Mouse (Mus musculus): ENCODE data around the gene Rprm. TPM values are rescaled to one million over a fixed set of nuclear protein-coding genes. Genes with fewer than 3 reads are reported as not detected.

The Rprm gene
- total RNA-seq (2021) = under 1 TPM in 1 of 2 experiments, not detected in 1; 0.69 TPM
- long read RNA-seq, experiment 1, partial matches to known transcripts = 0 of 1 reads
- long read RNA-seq, experiment 1, other reads (novel, unspliced or antisense) = 0 of 1 reads
- long read RNA-seq, experiment 2 = 0 reads

DNA sequence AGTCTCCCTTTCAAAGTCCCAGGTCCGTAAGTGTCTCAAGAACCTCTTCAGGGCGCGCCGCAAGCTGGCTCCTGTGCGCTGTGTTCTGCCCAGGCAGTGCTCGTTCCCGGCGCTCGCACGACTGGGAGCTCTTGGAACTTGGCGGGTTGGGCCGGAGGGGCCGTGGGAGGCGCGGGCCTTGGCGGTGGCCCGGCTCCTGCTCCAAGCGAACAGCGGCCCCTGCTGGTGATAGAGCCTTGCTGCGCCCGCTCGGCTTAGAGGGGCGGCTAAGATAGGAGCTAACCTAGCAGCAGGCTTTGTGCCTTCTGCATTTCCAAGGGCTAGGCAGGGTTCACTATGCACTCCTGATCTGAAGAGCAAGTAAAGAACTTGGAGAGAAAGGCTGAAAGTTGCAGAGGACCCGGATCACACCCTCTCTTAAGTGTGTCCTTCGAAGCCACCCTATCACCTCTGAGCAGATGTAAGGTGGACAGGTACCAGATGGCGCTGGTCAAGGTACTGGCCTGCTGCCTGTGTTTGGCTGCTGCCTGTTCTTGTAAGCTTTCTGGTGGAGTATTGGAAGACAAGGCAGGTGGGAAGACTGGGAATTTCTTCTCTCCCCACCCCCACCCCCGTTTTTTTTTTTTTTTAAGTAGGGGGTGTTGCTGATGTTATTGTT lies at the start of gene Rprm:
Gene Rprm, minus strand, starts transcription at position 123 of the 658 bp plus-strand sequence.
- DNase-seq = peak; percentile 89 to 92

DNA sequence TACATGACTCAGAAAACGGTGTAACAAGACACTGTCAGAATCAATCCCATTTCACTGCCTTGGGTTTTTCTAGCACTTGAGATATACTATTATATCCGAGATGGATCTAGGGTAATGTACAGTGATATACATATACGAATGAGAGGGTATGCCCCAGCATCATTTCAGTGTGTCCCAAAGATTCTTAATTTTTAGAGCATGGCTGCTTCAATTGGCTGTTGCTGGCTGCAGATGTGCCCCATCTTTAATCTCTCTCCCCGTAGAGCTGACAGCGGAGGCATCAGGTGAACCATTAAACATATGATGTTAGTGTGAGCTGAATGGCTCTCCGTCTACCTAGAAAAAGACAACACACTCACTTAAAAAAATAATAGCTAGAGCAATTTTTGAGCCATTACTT lies 34.0 kb upstream of the Rprm start:
- no peak for DNase-seq

DNA sequence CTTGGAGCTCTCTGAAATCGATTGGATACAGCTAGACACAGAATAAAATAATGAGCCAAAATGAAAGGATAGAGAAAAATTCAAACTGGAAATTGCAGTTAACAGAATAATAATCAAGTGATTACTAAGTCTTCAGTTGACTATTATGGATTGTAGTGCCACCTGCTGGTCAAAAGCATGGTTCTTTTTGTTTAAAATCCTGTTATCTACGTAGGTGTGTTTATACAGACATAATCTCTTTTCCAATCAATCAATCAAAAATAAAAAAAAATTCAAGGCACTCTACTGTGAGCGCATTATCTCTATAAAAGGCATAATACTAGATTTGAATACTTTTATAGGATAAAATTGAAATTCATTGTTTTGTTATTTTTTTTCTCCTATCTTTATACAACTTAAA lies 33.5 kb upstream of the Rprm start:
- DNase-seq = peak; percentile 10 to 32

DNA sequence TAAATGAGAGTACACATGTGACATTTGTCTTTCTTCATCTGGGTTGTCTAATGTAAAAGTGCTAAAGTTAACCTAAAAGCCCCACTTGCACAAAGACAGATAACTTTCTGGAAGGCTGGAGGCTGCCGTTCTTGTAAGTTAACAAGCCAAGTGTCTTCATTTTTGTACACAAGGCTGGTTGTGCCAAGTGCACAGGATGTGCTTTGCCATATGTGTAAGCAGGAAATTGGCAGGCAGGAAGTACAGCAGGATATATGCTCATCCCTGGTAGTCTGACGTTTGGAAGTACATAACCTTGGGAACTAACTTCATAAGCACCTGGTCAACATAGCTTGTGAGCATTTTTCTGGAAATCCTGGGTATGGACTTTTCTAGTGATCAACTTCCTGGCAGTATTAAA lies 25.9 kb upstream of the Rprm start:
- DNase-seq = no peak

DNA sequence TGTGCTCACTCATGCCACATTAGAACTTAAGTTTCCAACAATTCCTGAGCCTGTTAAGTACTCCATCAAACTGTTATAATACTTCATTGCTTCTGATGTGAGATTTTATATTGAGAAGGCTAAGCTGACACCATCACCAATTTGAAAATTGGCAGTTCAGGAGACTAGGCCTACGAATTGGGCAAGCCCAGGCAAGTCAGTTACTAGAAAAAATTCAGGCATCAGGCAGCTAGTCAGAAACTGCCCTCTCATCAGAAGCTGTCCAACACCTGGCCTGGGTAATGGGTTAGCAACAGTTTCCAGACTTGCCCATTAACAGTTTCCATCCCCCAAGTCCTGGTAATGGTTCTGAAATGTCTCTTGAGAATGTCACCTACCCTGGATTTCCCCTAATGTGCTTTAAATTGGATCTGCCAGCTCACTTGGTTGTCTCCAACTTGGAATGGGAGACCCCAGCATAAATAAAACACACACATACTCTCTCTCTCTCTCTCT lies 20.9 kb upstream of the Rprm start:
- no peak for DNase-seq

DNA sequence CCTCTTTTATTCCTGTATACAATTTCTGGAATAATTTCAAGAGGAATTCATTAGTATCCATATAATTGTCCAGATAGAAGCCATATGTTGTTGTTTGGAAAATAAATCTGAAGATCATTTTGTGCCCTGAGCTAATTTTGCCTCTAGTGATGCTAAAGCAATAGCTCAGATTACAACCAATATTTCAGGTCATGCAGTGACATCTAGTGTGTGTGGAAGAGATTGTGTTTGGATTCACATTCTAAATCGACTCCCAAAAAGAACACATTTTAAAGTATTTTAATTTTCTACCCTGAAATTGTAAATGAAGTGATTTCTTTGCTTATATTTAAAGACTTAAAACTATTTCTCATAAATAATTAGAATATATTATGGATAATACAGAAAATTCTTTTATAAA lies 14.6 kb upstream of the Rprm start:
- DNase-seq = no peak

DNA sequence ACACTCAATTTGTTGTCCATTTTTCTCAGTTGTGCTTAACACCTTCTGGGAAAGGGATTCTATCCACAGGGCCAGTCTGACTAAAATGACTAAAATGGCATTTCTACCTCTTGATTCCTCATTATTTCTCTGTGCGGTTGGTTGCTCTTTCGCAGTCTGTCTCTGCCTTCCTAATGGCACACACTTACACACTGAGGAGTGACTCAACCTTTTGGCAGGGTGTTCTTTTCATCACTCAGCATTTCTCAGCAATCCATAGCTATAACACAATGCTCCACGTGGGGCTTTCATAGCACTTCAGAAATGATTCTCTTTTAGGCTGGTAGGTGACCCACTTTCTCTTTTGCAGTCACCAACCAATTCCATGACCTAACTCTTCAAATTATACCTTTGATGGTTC lies 7.3 kb upstream of the Rprm start:
- DNase-seq = no peak

DNA sequence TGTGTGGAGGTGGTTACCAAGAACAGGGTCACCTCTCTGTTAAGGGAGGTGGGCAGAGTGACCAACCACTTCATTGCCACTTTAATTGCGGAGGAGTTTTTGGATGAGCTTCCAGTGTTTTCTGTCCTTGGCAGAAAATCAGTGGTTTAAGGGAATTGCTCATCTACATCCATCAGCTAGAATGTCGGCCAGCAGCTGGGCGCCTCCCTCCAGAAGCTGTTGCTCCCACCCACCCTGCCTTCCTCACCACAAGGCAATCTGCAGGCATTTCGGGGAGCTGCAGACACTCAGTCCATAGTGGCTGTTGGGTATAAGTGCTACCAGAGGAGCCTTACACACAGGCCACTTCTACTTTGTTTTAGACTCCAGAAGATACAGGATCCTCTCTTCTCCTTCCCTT lies 902 bp upstream of the Rprm start:
- DNase-seq = peak in 1 of 2 experiments; percentile 5

DNA sequence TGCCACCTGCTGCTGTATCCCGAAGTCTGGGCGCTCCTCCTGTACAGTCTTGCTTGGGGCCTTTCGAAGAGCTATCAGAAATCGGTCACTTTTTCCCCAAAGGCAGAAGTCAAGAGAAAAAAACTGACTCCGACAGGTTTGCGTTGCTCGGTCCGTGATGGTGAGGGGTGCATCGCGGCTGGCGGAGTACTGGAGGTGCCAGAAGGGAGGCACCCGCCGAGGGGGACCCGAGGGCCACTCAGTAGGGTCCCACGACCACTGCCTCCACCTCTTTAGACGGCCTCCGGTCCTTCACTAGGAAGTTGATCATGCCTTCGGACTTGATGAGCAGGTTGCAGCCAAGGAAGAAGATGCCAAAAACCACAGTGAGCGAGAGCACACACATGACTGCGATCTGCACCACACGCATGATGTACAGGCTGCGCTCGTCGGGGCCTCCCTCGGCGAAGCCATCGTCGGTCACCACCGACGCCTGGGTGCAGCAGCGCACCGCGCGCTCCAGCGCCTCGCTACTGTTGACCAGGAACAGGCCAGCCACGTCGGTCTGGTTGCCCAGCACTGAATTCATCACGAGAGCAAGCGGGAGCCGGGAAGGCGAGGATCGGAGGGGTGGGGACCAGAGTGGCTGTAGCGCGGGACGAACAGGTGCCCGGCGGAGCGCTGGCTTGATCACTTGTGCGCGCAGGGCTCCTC lies 469 bp downstream of the Rprm start:
- peak in 1 of 2 experiments; percentile 15 for DNase-seq

DNA sequence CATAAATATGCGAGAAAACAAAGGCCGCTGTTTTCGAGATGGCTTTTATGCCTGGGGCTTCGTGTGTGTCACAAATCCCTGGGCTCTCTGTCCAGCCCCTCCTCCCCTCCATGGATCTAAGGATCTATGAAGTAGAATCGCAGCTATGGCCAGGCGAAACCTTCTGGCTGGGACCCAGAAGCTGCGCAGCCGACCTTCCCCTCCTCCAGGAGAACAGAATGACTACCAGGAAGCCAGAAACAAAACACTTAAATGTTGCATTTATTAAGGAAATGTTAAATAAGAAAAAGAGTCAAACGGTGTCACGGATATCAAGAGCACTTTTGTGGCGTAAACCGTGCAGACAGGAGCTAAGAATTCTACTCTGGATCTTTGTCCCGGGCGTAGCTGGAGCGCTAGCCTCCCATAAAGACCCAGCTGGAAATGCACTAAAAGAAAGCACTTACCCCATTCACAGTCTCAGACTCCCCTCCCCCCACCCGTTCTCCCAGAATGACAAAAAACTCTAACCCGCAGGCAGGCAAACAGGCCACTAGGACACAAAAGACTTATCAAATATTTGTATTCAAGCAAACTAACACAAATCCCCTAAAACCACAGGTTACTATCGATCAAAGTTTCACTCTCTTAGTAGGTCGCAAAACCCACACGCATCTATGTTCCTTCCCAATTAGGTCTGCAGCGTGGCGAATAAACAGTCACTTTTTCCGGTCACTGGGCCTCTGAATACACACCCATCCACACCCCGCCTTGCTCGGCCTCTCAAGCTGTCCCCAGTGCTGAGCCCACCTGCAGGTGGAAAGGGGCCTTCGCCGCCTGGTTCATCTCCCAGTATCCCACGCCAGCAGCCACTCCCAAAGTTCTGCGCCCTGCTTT lies 1.3 kb downstream of the Rprm start:
- DNase-seq = peak in 1 of 2 experiments; percentile 3

DNA sequence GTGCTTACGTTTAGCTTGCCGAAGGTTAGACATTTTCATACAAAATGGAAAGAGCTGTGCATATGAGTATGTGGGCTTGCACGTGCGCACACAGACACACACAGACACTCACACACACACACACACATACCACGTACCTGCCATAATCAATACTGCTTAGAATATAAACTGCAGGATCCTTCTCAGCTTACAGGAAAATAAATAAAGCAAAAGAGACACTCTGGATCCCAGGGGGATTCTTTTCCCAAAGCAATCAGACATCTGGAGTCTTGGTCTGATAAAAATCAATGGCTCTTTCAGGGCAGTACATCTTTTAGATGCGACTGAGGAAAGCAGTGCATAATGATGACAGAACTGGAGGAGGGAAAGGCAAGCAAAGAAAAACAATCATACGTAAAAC lies 6.4 kb downstream of the Rprm start:
- DNase-seq = no peak

DNA sequence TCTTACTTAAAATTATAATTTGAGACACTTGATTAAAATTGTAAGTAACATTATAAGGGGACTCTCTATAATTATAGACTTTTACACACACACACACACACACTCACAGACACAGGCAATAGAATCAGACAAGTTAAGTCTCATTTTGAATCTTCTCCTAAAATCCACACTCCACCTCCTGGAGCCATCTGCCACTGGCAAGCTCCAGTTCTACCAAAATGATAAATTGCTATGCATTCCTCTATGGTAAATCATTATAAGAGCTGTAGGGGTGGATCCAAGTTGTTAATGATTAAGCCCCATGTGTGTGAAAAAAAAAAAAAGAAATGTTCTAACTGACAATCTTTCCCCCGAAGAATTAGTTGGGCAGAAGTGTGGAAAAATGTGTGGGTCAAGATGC lies 13.8 kb downstream of the Rprm start:
- no peak for DNase-seq

DNA sequence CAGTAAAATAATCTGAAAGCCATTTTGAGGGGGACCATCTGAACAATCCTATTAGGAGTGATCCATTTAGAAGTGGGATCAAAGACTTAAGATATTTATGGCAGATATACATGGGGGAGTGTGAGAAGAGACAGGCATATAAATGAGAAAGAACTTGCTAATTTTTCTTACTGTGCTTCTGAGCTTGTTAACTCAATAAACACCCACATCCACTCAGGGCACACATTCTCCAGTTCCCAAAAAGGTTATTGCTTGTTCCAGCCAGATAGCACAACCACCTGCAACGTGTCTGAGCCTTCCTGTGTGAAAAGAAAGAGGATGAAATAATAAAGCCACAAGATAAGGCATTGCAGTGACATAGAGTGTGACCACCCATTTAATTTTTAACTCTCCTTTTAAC lies 22.9 kb downstream of the Rprm start:
- no peak for DNase-seq

DNA sequence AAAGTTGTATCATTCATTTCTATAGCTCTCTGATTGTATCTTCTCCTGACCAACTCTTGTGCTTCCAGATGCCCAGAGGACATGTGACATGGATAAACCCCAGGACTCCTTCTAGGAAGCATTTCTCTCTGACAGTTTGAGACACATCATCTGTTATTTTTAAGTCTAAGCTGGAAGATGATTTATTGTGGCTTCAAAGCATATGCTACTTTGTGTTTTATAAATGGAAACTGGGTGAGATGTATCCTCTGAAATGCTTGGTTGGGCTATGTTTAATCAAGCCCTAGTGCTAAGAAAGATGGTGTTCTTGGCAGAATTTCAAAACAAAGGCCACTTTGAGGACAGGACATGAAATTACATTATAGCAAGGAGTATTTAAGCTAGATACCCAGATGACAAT lies 24.3 kb downstream of the Rprm start:
- no peak for DNase-seq
